ENCODE assay signal across 42 mouse cellular contexts in the genomic region with DNA sequence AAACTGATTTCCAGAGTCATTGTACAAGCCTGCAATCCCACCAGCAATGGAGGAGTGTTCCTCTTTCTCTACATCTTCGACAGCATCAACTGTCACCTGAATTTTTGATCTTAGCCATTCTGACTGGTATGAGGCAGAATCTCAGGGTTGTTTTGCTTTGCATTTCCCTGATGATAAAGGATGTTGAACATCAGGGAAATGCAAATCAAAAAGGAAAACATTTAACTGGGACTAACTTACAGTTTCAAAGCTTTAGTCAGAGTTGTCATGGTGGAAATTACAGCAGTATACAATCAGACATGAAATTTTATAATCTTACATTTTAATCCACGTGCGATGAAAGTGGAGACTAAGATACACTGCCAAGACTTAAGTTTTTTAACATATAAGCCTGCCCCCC. TPM values are rescaled to one million over a fixed set of nuclear protein-coding genes. Genes with fewer than 3 reads are reported as not detected.
"Had no signal": no experiment of that assay in that cellular context is flagged by ENCODE, and none has a peak within 500 bp of the region (broad histone marks: within the 10 kb centered on the region; RNA-seq: fewer than 3 reads in every experiment).

No protein-coding gene starts in this region.

- H3K27ac ChIP-seq: heart, adult 2 months; heart, embryonic 13.5 days; heart, embryonic 15.5 days; hindbrain, embryonic 12.5 days; hindbrain, embryonic 15.5 days; hindbrain, postnatal 0 days; kidney, embryonic 15.5 days; kidney, postnatal 0 days; limb, embryonic 13.5 days; limb, embryonic 15.5 days; liver, embryonic 12.5 days had no signal

- H3K9ac ChIP-seq: heart, embryonic 13.5 days; heart, embryonic 15.5 days; hindbrain, embryonic 12.5 days; hindbrain, embryonic 15.5 days; kidney, embryonic 15.5 days; limb, embryonic 13.5 days; limb, embryonic 15.5 days; liver, embryonic 12.5 days had no signal

- ATAC-seq: hindbrain, postnatal 0 days; intestine, embryonic 16.5 days; liver, embryonic 12.5 days had no signal

- H3K9me3 ChIP-seq: heart, embryonic 15.5 days; hindbrain, embryonic 12.5 days; limb, embryonic 15.5 days; liver, embryonic 12.5 days had no signal

- H3K4me3 ChIP-seq: heart, adult 2 months; heart, embryonic 13.5 days; heart, embryonic 15.5 days; hindbrain, embryonic 12.5 days; hindbrain, embryonic 15.5 days; kidney, embryonic 15.5 days; limb, embryonic 13.5 days; limb, embryonic 15.5 days; liver, embryonic 12.5 days had no signal

- DNase-seq: gastrocnemius, postnatal 14 days; gastrocnemius, postnatal 36 days; heart, adult 11 months; heart, adult 2 months; heart, postnatal 14 days; heart, postnatal 36 days; kidney, adult 11 months; kidney, adult 2 months; kidney, adult 9 months; kidney, postnatal 14 days; kidney, postnatal 36 days; layer of hippocampus, adult 9-11 months; layer of hippocampus, postnatal 36 days; left cerebral cortex, postnatal 4 days had no signal

- H3K27me3 ChIP-seq: heart, embryonic 13.5 days; heart, embryonic 15.5 days; hindbrain, embryonic 12.5 days; hindbrain, embryonic 15.5 days; kidney, embryonic 15.5 days; limb, embryonic 13.5 days; limb, embryonic 15.5 days; liver, embryonic 12.5 days had no signal

- H3K4me1 ChIP-seq: heart, embryonic 13.5 days; heart, embryonic 15.5 days; hindbrain, embryonic 12.5 days; hindbrain, embryonic 15.5 days; kidney, embryonic 15.5 days; limb, embryonic 13.5 days; limb, embryonic 15.5 days; liver, embryonic 12.5 days had no signal

- H3K4me2 ChIP-seq: heart, embryonic 11.5 days; heart, embryonic 13.5 days; heart, embryonic 15.5 days; hindbrain, embryonic 12.5 days; hindbrain, embryonic 15.5 days; kidney, embryonic 15.5 days; limb, embryonic 13.5 days; limb, embryonic 15.5 days; liver, embryonic 12.5 days had no signal

- H3K36me3 ChIP-seq: heart, embryonic 13.5 days; heart, embryonic 15.5 days; hindbrain, embryonic 12.5 days; hindbrain, embryonic 15.5 days; kidney, embryonic 15.5 days; limb, embryonic 13.5 days; limb, embryonic 15.5 days; liver, embryonic 12.5 days had no signal

RNA-seq across cellular contexts. Expression of gene Vmn2r108, which starts 7.8 kb away (rescaled TPM):
- total RNA-seq: gastrocnemius, adult 18-20 months; gastrocnemius, adult 8-10 months; gastrocnemius, postnatal 14 days; gastrocnemius, postnatal 36 days; heart, adult 2 months; heart, postnatal 14 days; heart, postnatal 36 days; hematopoietic stem cell, adult 5-6 weeks; hindbrain, postnatal 0 days; layer of hippocampus, adult 18-20 months; left cerebral cortex, adult 18-20 months; left cerebral cortex, postnatal 10 days; left cerebral cortex, postnatal 25 days; liver, adult 2 months had no signal
- polyA plus RNA-seq: gonadal fat pad, adult 2 months; heart, adult 2 months; heart, embryonic 11.5 days; heart, embryonic 13.5 days; heart, embryonic 15.5 days; heart, postnatal 0 days; hindbrain, embryonic 12.5 days; hindbrain, embryonic 15.5 days; hindbrain, postnatal 0 days; intestine, embryonic 14.5 days; intestine, embryonic 16.5 days; kidney, adult 2 months; kidney, embryonic 15.5 days; kidney, postnatal 0 days; large intestine, adult 2 months; limb, embryonic 11.5 days; limb, embryonic 13.5 days; limb, embryonic 15.5 days; liver, adult 2 months; liver, embryonic 12.5 days had no signal

RNA-seq across cellular contexts. Expression of gene Vmn1r225, which starts 24.6 kb away (rescaled TPM):
- total RNA-seq: gastrocnemius, adult 18-20 months; gastrocnemius, adult 8-10 months; gastrocnemius, postnatal 14 days; gastrocnemius, postnatal 36 days; heart, adult 2 months; heart, postnatal 14 days; heart, postnatal 36 days; hematopoietic stem cell, adult 5-6 weeks; hindbrain, postnatal 0 days; layer of hippocampus, adult 18-20 months; layer of hippocampus, adult 8-10 months; layer of hippocampus, postnatal 14 days; layer of hippocampus, postnatal 36 days; left cerebral cortex, adult 18-20 months; left cerebral cortex, adult 8-10 months; left cerebral cortex, postnatal 10 days; left cerebral cortex, postnatal 25 days; left cerebral cortex, postnatal 4 days; liver, adult 2 months had no signal
- polyA plus RNA-seq: gonadal fat pad, adult 2 months; heart, adult 2 months; heart, embryonic 11.5 days; heart, embryonic 13.5 days; heart, embryonic 15.5 days; heart, postnatal 0 days; hindbrain, embryonic 12.5 days; hindbrain, embryonic 15.5 days; hindbrain, postnatal 0 days; intestine, embryonic 14.5 days; intestine, embryonic 16.5 days; kidney, adult 2 months; kidney, embryonic 15.5 days; kidney, postnatal 0 days; large intestine, adult 2 months; limb, embryonic 11.5 days; limb, embryonic 13.5 days; limb, embryonic 15.5 days; liver, adult 2 months; liver, embryonic 12.5 days had no signal

RNA-seq across cellular contexts. Expression of gene Vmn1r224, which starts 59.4 kb away (rescaled TPM):
- total RNA-seq: gastrocnemius, adult 18-20 months; gastrocnemius, adult 8-10 months; gastrocnemius, postnatal 14 days; gastrocnemius, postnatal 36 days; heart, adult 2 months; heart, postnatal 14 days; heart, postnatal 36 days; hematopoietic stem cell, adult 5-6 weeks; hindbrain, postnatal 0 days; layer of hippocampus, adult 18-20 months; layer of hippocampus, adult 8-10 months; layer of hippocampus, postnatal 14 days; layer of hippocampus, postnatal 36 days; left cerebral cortex, adult 18-20 months; left cerebral cortex, adult 8-10 months; left cerebral cortex, postnatal 10 days; left cerebral cortex, postnatal 25 days; left cerebral cortex, postnatal 4 days; liver, adult 2 months had no signal
- polyA plus RNA-seq: gonadal fat pad, adult 2 months; heart, adult 2 months; heart, embryonic 11.5 days; heart, embryonic 13.5 days; heart, embryonic 15.5 days; heart, postnatal 0 days; hindbrain, embryonic 12.5 days; hindbrain, embryonic 15.5 days; hindbrain, postnatal 0 days; intestine, embryonic 14.5 days; intestine, embryonic 16.5 days; kidney, adult 2 months; kidney, embryonic 15.5 days; kidney, postnatal 0 days; large intestine, adult 2 months; limb, embryonic 11.5 days; limb, embryonic 13.5 days; limb, embryonic 15.5 days; liver, adult 2 months; liver, embryonic 12.5 days had no signal
